Mouse (Mus musculus): ENCODE results near the gene Barhl1.

GRCm38 (mm10) chr2:28915104-28915738 is 1.2 kb downstream of the Barhl1 start:
- TF ChIP-seq ZC3H11A (IDR thresholded peaks at IDR 0.05; ENCODE audit: borderline replicate concordance, low read depth, low read length) (no peak), ZNF384 (IDR thresholded peaks at IDR 0.05; ENCODE audit: low read depth, low read length) (no peak), MAFK (IDR thresholded peaks at IDR 0.05; ENCODE audit: insufficient read depth, low read depth, low read length) (no peak)

Data from ES-E14 (cell line).